Mouse (Mus musculus): Measurements from ENCODE around the gene Kdelc2. TPM values are rescaled to one million over a fixed set of nuclear protein-coding genes. Genes with fewer than 3 reads are reported as not detected.
A peak's percentile ranks its signal among the peaks of the same experiment; 100 is the strongest.

Gene Kdelc2
- polyA plus RNA-seq, 1 experiment: 1.8 TPM

DNA sequence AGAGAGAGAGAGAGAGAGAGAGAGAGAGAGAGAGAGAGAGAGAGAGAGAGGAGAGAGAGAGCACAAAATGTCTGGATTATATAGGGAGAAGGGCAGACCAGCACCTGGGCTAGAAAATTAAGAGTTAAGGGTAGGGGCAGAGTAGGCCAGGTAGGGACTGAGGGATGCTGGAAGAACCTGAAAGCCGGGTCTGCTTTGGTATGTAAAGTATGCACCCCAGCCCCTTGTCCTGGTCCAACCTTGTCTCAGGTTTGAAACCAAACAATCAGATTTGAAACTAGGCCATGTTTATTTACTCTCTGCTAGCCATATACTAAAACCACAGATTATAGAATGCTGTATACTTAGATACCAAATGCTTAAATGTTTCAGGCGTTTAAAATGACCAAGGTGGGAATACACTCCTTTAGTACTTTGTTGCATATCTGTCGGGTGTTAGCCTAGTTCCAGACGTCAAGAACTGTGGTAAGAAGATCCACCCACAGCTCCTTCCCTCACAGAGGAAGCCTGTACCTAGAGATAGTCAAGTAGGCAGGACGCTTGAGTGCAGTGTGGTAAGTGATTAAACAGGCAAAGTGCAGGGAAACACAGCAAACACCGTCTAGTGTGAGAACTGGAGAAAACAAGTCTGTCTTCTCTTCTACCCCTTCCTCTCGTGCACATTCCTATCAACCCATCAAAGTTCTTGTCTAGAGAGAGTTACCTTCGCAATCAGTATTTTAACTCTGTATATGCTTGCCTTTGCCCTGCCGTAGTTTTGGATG is 38.5 kb downstream of the Kdelc2 start:
- H3K36me3 ChIP-seq (ENCODE audit: control insufficient read depth, insufficient read depth, low read length): no peaks in the 10 kb centered on the region
- H3K4me1 ChIP-seq (replicated peaks; ENCODE audit: control insufficient read depth, insufficient read depth, low read length): peaks cover 3% of the 10 kb centered on the region; the same call in 1 of the 2 replicates
- no peak overlapping the region for H3K4me3 ChIP-seq (ENCODE audit: control insufficient read depth, insufficient read depth, low read length)
- 48% methylated on average over 9 of the region's 9 CpGs for WGBS
- H3K27me3 ChIP-seq (ENCODE audit: control insufficient read depth, insufficient read depth, low read length): no peaks in the 10 kb centered on the region
- peak overlapping the region; percentile 50 for H3K27ac ChIP-seq (ENCODE audit: control insufficient read depth, insufficient read depth, low read length)
- TF ChIP-seq POLR2A (IDR thresholded peaks at IDR 0.05; ENCODE audit: control insufficient read depth, extremely low read depth, insufficient read depth, low read length, poor library complexity) (no peak), CTCF (IDR thresholded peaks at IDR 0.05; ENCODE audit: borderline replicate concordance, control insufficient read depth, extremely low read depth, insufficient read depth, low read length, poor library complexity) (no peak)
- no peak for DNase-seq

DNA sequence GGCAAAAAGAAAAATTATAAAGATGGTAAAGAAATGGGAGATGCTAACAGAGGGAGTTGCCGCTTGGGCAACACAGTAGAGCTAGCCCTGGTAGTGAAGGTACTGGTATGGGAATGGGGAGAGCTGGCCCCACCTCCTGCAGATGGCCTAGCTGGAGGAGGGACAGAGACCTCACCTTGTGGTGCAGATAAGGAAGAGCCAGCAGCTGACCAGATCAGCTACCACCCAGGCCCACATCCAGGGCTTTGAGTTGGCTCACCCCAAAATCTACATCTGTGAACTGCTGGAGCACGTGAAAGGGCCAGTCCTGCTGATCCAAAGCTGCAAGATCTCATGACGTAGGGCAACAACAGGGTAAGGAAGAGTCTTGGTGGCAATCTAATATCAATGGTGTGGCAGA is 42.9 kb downstream of the Kdelc2 start:
- WGBS: 92% methylated on average over 3 of the region's 3 CpGs

DNA sequence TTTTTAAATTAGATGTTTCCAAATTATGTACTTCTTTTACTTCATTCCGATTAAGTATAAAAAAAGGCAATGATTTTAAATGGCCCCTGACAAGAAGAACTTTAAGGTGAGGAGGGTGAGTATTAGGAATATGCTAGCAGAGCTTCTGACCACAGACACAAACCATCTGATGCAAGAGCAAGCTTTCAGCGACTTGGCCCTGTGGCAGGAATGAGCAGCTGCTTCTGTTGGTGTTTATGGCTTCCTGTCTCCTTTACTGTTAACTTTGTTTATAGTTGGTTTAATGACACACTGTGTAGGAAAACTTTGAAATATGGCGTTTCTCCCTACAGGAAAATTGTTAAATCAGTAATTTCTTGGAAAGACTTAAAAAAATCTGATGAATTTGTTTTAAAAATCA is 43.8 kb downstream of the Kdelc2 start:
- Histone ChIP-seq H3K27me3 (ENCODE audit: control insufficient read depth, insufficient read depth, low read length) (no peaks in the 10 kb centered on the region), H3K27ac (ENCODE audit: control insufficient read depth, insufficient read depth, low read length) (no peak overlapping the region), H3K36me3 (ENCODE audit: control insufficient read depth, insufficient read depth, low read length) (no peaks in the 10 kb centered on the region), H3K4me1 (replicated peaks; ENCODE audit: control insufficient read depth, insufficient read depth, low read length) (no peaks in the 10 kb centered on the region), H3K4me3 (ENCODE audit: control insufficient read depth, insufficient read depth, low read length) (no peak overlapping the region)
- WGBS: 54% methylated on average over 3 of the region's 3 CpGs
- DNase-seq: no peak
- no peak for TF ChIP-seq CTCF (IDR thresholded peaks at IDR 0.05; ENCODE audit: borderline replicate concordance, control insufficient read depth, extremely low read depth, insufficient read depth, low read length, poor library complexity)
- TF ChIP-seq POLR2A (IDR thresholded peaks at IDR 0.05; ENCODE audit: control insufficient read depth, extremely low read depth, insufficient read depth, low read length, poor library complexity): no peak

More for the DNA sequence above, 42.9 kb downstream of the Kdelc2 start:
- no peaks in the 10 kb centered on the region for H3K27me3 ChIP-seq (ENCODE audit: control insufficient read depth, insufficient read depth, low read length)
- DNase-seq: no peak
- H3K4me3 ChIP-seq (ENCODE audit: control insufficient read depth, insufficient read depth, low read length): no peak overlapping the region
- H3K4me1 ChIP-seq (replicated peaks; ENCODE audit: control insufficient read depth, insufficient read depth, low read length): peaks cover 3% of the 10 kb centered on the region; the same call in 1 of the 2 replicates
- no peaks in the 10 kb centered on the region for H3K36me3 ChIP-seq (ENCODE audit: control insufficient read depth, insufficient read depth, low read length)
- no peak overlapping the region for H3K27ac ChIP-seq (ENCODE audit: control insufficient read depth, insufficient read depth, low read length)
- no peak for TF ChIP-seq POLR2A (IDR thresholded peaks at IDR 0.05; ENCODE audit: control insufficient read depth, extremely low read depth, insufficient read depth, low read length, poor library complexity)
- TF ChIP-seq CTCF (IDR thresholded peaks at IDR 0.05; ENCODE audit: borderline replicate concordance, control insufficient read depth, extremely low read depth, insufficient read depth, low read length, poor library complexity): no peak

DNA sequence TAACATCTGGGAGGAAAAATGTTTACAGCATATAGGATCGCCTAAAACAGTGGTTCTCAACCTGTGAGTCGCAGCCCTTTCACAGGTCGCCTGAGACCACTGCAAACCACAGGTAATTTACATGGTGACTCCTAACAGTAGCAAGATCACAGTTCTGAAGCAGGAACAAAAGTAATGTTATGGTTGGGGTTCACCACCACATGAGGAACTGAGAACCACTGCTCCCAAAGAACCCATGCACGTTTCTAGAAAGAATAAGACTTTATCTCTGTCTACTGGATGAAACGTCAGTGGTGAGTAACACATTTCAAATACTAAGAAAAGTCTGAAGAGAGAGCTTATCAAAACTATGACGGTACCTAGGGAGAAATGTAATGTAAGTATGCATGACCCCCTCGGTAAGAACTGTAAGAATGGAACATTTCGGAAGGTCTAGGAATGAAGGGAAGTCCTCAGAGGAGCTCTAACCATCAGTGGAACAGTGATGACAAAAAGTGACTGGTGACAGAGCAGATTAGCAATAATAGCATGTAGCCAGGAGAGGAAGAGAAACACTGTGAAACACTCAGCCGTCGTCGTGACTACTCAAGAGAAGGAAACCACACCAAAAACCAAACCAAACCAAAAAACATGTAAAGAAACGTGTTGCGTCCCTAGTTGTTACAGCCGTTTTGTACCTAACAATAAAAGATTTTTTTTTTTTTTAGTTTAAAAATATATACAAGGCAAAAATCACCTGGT is 52.2 kb downstream of the Kdelc2 start:
- DNase-seq: no peak
- no peaks in the 10 kb centered on the region for H3K27me3 ChIP-seq (ENCODE audit: control insufficient read depth, insufficient read depth, low read length)
- TF ChIP-seq POLR2A (IDR thresholded peaks at IDR 0.05; ENCODE audit: control insufficient read depth, extremely low read depth, insufficient read depth, low read length, poor library complexity) (no peak), CTCF (IDR thresholded peaks at IDR 0.05; ENCODE audit: borderline replicate concordance, control insufficient read depth, extremely low read depth, insufficient read depth, low read length, poor library complexity) (no peak)
- 0 out of 2 replicates have a peak, but pooled peaks cover 2% of the 10 kb centered on the region for H3K4me1 ChIP-seq (replicated peaks; ENCODE audit: control insufficient read depth, insufficient read depth, low read length)
- H3K4me3 ChIP-seq (ENCODE audit: control insufficient read depth, insufficient read depth, low read length): no peak overlapping the region
- WGBS: 35% methylated on average over 14 of the region's 14 CpGs
- H3K36me3 ChIP-seq (ENCODE audit: control insufficient read depth, insufficient read depth, low read length): peaks cover 14% of the 10 kb centered on the region
- no peak overlapping the region for H3K27ac ChIP-seq (ENCODE audit: control insufficient read depth, insufficient read depth, low read length)

DNA sequence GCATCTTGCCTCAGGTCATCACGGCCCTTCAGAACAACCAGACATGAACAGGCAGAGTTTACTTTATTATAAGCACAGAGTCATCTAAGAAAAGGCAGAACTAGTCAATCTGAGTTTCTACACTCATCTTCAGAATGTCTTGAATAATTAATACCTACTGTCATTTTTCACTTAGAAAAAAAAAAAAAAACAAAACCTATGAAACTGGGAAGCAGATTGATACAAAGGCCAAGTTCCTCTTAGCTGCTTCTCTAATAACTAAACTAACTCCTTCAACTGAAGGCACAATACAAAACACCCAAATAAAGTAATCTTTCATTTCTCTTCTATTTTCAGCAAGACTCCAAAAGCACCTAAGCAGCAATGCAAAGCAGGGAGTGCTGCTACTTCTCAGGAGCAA is 66.8 kb downstream of the Kdelc2 start:
- no peaks in the 10 kb centered on the region for H3K4me1 ChIP-seq (replicated peaks; ENCODE audit: control insufficient read depth, insufficient read depth, low read length)
- TF ChIP-seq CTCF (IDR thresholded peaks at IDR 0.05; ENCODE audit: borderline replicate concordance, control insufficient read depth, extremely low read depth, insufficient read depth, low read length, poor library complexity) (no peak), POLR2A (IDR thresholded peaks at IDR 0.05; ENCODE audit: control insufficient read depth, extremely low read depth, insufficient read depth, low read length, poor library complexity) (no peak)
- H3K27ac ChIP-seq (ENCODE audit: control insufficient read depth, insufficient read depth, low read length): no peak overlapping the region
- no peaks in the 10 kb centered on the region for H3K27me3 ChIP-seq (ENCODE audit: control insufficient read depth, insufficient read depth, low read length)
- H3K36me3 ChIP-seq (ENCODE audit: control insufficient read depth, insufficient read depth, low read length): peaks cover 34% of the 10 kb centered on the region
- WGBS: 98% methylated on average over 1 of the region's 1 CpGs
- H3K4me3 ChIP-seq (ENCODE audit: control insufficient read depth, insufficient read depth, low read length): no peak overlapping the region
- DNase-seq: no peak

Other genes with a start within 250 kb of the Kdelc2 start
- gene Ddx10, start 136.0 kb upstream of the Kdelc2 start, polyA plus RNA-seq (2012; rRNA removed): 3.3 and 3.7 TPM in 2 replicates
- 0.27 and 0.47 TPM in 2 replicates for gene Exph5, start 82.4 kb upstream of the Kdelc2 start, polyA plus RNA-seq (2012; rRNA removed)
- 0.12 and 0.36 TPM in 2 replicates for gene 4930550C14Rik, start 18.3 kb downstream of the Kdelc2 start, polyA plus RNA-seq (2012; rRNA removed)
- gene Atm, start 152.7 kb downstream of the Kdelc2 start, polyA plus RNA-seq (2012; rRNA removed): 3.9 and 4.5 TPM in 2 replicates
- 6.2 and 6.8 TPM in 2 replicates for gene Npat, start 153.0 kb downstream of the Kdelc2 start, polyA plus RNA-seq (2012; rRNA removed)
- gene Acat1, start 226.4 kb downstream of the Kdelc2 start, polyA plus RNA-seq (2012; rRNA removed): 24.1 and 28.8 TPM in 2 replicates